Mouse (Mus musculus) E14TG2a.4 (cell line): ENCODE results near the gene Fancg.

Source experiments
- H3K27me3 ChIP-seq: 2 replicates; pipeline ENCODE4 v1.6.1; 2014; ENCODE audit warnings: low read length, control low read depth; ENCODE audit not compliant: insufficient read depth
- H3K36me3 ChIP-seq: 2 replicates; pipeline ENCODE4 v1.6.1; 2014; ENCODE audit warnings: low read length, control low read depth; ENCODE audit not compliant: insufficient read depth
- H3K4me1 ChIP-seq: replicated peaks from 2 replicates; pipeline ENCODE4 v1.6.1; 2014; ENCODE audit warnings: low read depth, low read length, control low read depth
- H3K4me3 ChIP-seq: replicated peaks from 2 replicates; pipeline ENCODE4 v1.5.1; 2014; ENCODE audit warnings: mild to moderate bottlenecking, low read length
- H3K9me3 ChIP-seq: 2 replicates; pipeline ENCODE4 v1.6.1; 2014; ENCODE audit warnings: low read length, control low read depth
- CTCF ChIP-seq: conservative IDR thresholded peaks from 2 replicates; pipeline ENCODE4 v1.5.1; 2014; ENCODE audit warnings: low read length
- NANOG ChIP-seq: IDR thresholded peaks from 2 replicates; pipeline ENCODE4 v1.6.1; 2014; ENCODE audit warnings: borderline replicate concordance, low read length, mixed read lengths
- POU5F1 ChIP-seq: IDR thresholded peaks from 2 replicates; pipeline ENCODE4 v1.6.1; 2014; ENCODE audit warnings: low read length, borderline replicate concordance

The Fancg gene

GRCm38 (mm10) chr4:42961592-42961991 lies 48.7 kb downstream of the Fancg start:
- peaks cover 28% of the 10 kb centered on the region for H3K4me1 ChIP-seq
- no peak overlapping the region for H3K4me3 ChIP-seq
- H3K36me3 ChIP-seq: peaks cover 16% of the 10 kb centered on the region
- H3K27me3 ChIP-seq: peaks cover 10% of the 10 kb centered on the region; the same call in 1 of the 2 replicates
- H3K9me3 ChIP-seq: no peaks in the 10 kb centered on the region
- TF ChIP-seq POU5F1 (no peak), NANOG (no peak), CTCF (peak; percentile 78)

DNA sequence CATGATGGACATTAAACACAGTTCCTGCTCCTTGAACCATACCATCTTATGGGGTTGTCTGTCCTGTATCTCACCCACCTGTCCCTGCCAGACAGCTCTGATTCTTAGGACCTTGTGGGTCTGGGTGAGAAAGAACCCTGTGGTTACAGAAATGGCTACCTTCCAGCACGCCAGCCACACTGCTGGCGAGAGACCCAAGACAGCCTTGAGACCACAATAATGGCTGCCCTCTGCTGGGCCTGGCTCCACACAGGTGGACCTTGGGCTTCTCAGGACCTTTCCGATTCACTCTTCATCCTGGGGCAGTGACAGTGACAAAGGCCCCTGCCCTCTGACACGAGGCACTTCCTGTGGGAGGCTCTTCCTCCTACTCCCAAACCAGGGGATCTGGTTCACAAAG lies 50.9 kb downstream of the Fancg start:
- no peak overlapping the region for H3K4me3 ChIP-seq
- H3K36me3 ChIP-seq: peaks cover 32% of the 10 kb centered on the region
- H3K9me3 ChIP-seq: no peaks in the 10 kb centered on the region
- peaks cover 38% of the 10 kb centered on the region for H3K4me1 ChIP-seq
- peaks cover 10% of the 10 kb centered on the region; the same call in 1 of the 2 replicates for H3K27me3 ChIP-seq
- no peak for TF ChIP-seq CTCF
- TF ChIP-seq NANOG: no peak
- TF ChIP-seq POU5F1: no peak

DNA sequence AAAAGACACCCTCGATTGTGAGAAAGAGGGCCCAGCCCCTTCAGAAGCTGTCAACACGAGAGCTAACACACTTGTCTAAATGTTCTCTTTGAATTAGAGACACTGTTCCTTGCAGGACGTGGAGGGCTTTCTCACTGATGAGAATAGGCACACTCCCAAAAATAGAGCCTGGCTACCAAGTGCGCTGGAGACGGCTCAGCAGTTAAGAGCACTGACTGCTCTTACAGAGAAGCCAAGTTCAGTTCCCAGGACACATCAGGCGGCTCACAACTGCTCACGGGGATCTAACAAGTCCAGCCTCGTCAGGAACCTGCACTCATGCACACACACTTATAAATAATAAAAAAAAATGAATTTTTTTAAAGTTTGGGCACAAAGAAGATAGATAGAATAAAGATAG lies 51.4 kb downstream of the Fancg start:
- H3K4me3 ChIP-seq: no peak overlapping the region
- H3K9me3 ChIP-seq: no peaks in the 10 kb centered on the region
- no peak for TF ChIP-seq POU5F1
- no peak for TF ChIP-seq CTCF
- TF ChIP-seq NANOG: no peak
- H3K4me1 ChIP-seq: peaks cover 41% of the 10 kb centered on the region
- H3K27me3 ChIP-seq: peaks cover 10% of the 10 kb centered on the region; the same call in 1 of the 2 replicates
- H3K36me3 ChIP-seq: peaks cover 32% of the 10 kb centered on the region

DNA sequence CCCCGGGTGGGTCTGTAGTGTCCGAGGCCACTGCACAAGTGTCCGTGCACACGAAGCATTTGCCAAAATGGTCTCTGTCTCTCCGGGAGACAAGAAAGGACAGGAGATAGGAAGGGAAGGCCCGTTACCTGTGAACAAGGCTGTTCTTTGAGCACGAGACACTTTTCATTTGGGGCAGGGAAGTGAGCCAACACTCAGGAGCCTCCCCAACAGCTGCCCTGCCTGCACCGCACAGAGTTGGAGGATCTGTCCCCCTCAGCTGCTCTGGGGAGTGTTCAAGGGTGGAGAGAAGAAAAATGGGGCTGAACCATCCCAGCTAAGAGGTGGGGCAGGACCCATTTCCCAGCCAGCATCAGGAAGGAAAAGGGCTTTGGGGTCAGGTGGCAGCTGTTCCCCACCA lies 52.3 kb downstream of the Fancg start:
- Histone ChIP-seq H3K27me3 (peaks cover 10% of the 10 kb centered on the region; the same call in 1 of the 2 replicates), H3K4me3 (no peak overlapping the region), H3K36me3 (peaks cover 41% of the 10 kb centered on the region), H3K4me1 (peaks cover 51% of the 10 kb centered on the region), H3K9me3 (no peaks in the 10 kb centered on the region)
- TF ChIP-seq NANOG (no peak), POU5F1 (no peak), CTCF (no peak)

- TF ChIP-seq POU5F1: no peak
- TF ChIP-seq NANOG: no peak
- TF ChIP-seq CTCF: no peak
- peaks cover 10% of the 10 kb centered on the region; the same call in 1 of the 2 replicates for H3K27me3 ChIP-seq
- H3K36me3 ChIP-seq: peaks cover 48% of the 10 kb centered on the region
- no peaks in the 10 kb centered on the region for H3K9me3 ChIP-seq
- H3K4me1 ChIP-seq: peaks cover 57% of the 10 kb centered on the region
- no peak overlapping the region for H3K4me3 ChIP-seq
Measured at GRCm38 (mm10) chr4:42957306-42957705, 53.0 kb downstream of the Fancg start.

DNA sequence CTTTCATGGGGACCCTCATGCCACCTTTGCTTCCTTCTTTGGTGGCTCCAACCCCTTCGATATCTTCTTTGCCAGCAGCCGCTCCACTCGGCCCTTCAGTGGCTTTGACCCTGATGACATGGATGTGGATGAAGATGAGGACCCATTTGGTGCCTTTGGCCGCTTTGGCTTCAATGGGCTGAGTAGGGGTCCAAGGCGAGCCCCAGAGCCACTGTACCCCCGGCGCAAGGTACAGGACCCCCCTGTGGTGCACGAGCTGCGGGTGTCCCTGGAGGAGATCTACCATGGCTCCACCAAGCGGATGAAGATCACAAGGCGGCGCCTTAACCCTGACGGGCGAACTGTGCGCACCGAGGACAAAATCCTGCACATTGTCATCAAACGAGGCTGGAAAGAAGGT lies 53.7 kb downstream of the Fancg start:
- Histone ChIP-seq H3K27me3 (peaks cover 10% of the 10 kb centered on the region; the same call in 1 of the 2 replicates), H3K4me3 (peak overlapping the region; percentile 37; the same call in 1 of the 2 replicates), H3K9me3 (no peaks in the 10 kb centered on the region), H3K4me1 (peaks cover 65% of the 10 kb centered on the region), H3K36me3 (peaks cover 54% of the 10 kb centered on the region)
- TF ChIP-seq CTCF (no peak), POU5F1 (no peak), NANOG (no peak)

DNA sequence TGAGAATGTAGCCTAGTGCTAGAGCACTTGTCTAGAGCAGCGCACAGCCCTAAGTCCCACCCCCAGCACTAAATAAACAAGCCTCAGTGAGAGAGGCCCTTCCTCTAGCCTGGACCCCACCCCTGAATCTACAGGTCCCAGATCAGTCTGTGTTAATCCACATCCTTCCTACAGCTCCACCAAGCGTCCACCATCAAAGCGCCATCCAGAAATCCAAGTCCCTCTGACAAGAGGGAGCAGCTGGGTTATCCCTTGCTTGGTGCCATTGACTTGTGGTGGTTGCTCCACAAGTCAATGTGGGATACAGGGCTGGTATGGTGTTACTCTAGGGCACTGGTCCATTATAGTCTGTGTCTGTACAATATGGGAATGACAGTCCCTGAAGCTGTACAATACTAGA lies 55.1 kb downstream of the Fancg start:
- TF ChIP-seq NANOG (no peak), CTCF (no peak), POU5F1 (no peak)
- peaks cover 3% of the 10 kb centered on the region; the same call in 1 of the 2 replicates for H3K27me3 ChIP-seq

DNA sequence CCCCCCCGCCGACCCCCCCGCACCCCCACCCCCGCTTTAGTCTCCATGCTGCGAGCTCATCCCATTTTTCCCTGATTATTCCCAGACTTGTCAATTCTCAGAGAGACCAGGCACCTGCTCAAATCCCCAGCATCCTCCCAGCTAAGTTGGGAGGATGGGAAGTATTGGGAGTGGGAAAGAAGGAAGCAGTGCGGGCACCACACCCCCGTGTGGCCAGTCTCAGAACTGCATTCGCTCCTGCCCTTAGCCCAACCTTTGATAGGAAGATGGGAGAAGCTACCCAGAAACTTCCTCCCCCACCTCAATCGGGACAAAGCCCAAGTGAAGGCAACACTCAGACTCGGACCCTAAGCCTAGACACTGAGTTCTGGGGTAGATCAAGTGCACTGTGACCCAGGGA lies 56.0 kb downstream of the Fancg start:
- Histone ChIP-seq H3K4me1 (peaks cover 77% of the 10 kb centered on the region), H3K4me3 (no peak overlapping the region), H3K27me3 (no peaks in the 10 kb centered on the region), H3K36me3 (peaks cover 55% of the 10 kb centered on the region), H3K9me3 (no peaks in the 10 kb centered on the region)
- TF ChIP-seq NANOG: no peak
- TF ChIP-seq POU5F1: no peak
- peak; percentile 94 for TF ChIP-seq CTCF

More for the DNA sequence above, 55.1 kb downstream of the Fancg start:
- Histone ChIP-seq H3K36me3 (peaks cover 55% of the 10 kb centered on the region), H3K9me3 (no peaks in the 10 kb centered on the region), H3K4me3 (no peak overlapping the region), H3K4me1 (peaks cover 78% of the 10 kb centered on the region)

DNA sequence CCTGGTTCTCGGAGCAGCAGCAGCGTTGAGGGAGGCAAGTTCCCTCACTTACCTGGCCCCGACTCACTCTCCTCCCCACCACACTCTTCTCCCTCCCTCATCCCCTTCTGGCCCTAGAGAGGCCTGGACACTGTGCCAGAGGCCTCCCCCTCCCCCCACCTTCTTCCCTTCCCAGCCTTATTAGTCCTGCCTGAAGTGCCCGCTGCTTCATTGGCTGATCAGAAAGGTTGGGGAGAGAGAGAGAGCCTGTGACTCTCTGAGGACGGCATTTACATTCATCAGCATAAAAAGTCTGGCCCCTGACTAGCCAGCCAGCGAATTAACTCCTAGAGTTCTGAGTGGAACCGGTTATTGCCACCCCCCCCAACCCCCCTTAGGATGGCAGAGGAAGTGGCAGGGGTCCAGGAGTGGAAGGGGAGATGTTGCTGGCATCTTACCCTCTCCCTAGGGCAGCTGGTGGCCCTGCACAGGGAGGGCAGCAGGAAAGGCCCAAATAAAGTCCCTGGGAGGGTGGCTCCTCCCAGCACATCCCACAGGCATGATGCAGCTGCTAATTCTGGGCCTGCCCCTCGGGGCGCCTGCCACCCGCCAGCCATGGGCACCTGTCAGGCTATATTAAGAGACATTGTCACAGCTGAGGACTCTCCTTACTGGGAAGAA lies 56.7 kb downstream of the Fancg start:
- Histone ChIP-seq H3K9me3 (no peaks in the 10 kb centered on the region), H3K27me3 (no peaks in the 10 kb centered on the region)
- no peak for TF ChIP-seq NANOG
- no peak for TF ChIP-seq POU5F1
- TF ChIP-seq CTCF: no peak

More for the DNA sequence above, 56.7 kb downstream of the Fancg start:
- H3K4me3 ChIP-seq: peak overlapping the region; percentile 45
- H3K4me1 ChIP-seq: peaks cover 82% of the 10 kb centered on the region
- H3K36me3 ChIP-seq: peaks cover 55% of the 10 kb centered on the region
